ENCODE assay signal across 15 mouse cellular contexts in genomic region chr2:93141329-93141728, GRCm38 (mm10). TPM values are rescaled to one million over a fixed set of nuclear protein-coding genes. Genes with fewer than 3 reads are reported as not detected.
A peak's percentile ranks its signal among the peaks of the same experiment; 100 is the strongest.
DNase-seq lines count a peak whose midpoint lies in the region; ATAC-seq and TF ChIP-seq lines count a peak whose summit lies in the region.
"Had no signal": no experiment of that assay in that cellular context is flagged by ENCODE, and none has a peak within 500 bp of the region (broad histone marks: within the 10 kb centered on the region; RNA-seq: fewer than 3 reads in every experiment).

No protein-coding gene starts in this region.

- no peaks in the 10 kb centered on the region for H3K36me3 ChIP-seq in embryonic facial prominence, embryonic 14.5 days (ENCODE audit: control insufficient read depth, insufficient read depth, low read length)
- H3K36me3 ChIP-seq in embryonic facial prominence, embryonic 10.5 days (replicated peaks): no peaks in the 10 kb centered on the region
- H3K36me3 ChIP-seq in midbrain, embryonic 13.5 days: no peaks in the 10 kb centered on the region
- H3K36me3 ChIP-seq in midbrain, embryonic 14.5 days (ENCODE audit: control insufficient read depth, insufficient read depth, low read length): no peaks in the 10 kb centered on the region
- no peaks in the 10 kb centered on the region for H3K36me3 ChIP-seq in forebrain, embryonic 14.5 days (ENCODE audit: control insufficient read depth, insufficient read depth, low read length)
- no peaks in the 10 kb centered on the region for H3K36me3 ChIP-seq in myocyte (ENCODE audit: control insufficient read depth, insufficient read depth)
- H3K36me3 ChIP-seq: liver, embryonic 12.5 days had no signal

- no peak overlapping the region for H3ac ChIP-seq in myocyte (ENCODE audit: control insufficient read depth, insufficient read length)

- H3K4me3 ChIP-seq in embryonic facial prominence, embryonic 14.5 days (ENCODE audit: low read depth, low read length): no peak overlapping the region
- no peak overlapping the region for H3K4me3 ChIP-seq in embryonic facial prominence, embryonic 10.5 days
- H3K4me3 ChIP-seq in midbrain, embryonic 13.5 days (replicated peaks): no peak overlapping the region
- H3K4me3 ChIP-seq in midbrain, embryonic 14.5 days (replicated peaks; ENCODE audit: low read depth, low read length): no peak overlapping the region
- no peak overlapping the region for H3K4me3 ChIP-seq in forebrain, embryonic 14.5 days (ENCODE audit: low read depth, low read length)
- H3K4me3 ChIP-seq in myocyte: no peak overlapping the region
- H3K4me3 ChIP-seq: liver, embryonic 12.5 days had no signal

- no peaks in the 10 kb centered on the region for H3K4me1 ChIP-seq in embryonic facial prominence, embryonic 14.5 days (ENCODE audit: control insufficient read depth, insufficient read depth, low read length)
- H3K4me1 ChIP-seq in embryonic facial prominence, embryonic 10.5 days: peaks cover 6% of the 10 kb centered on the region; the same call in 1 of the 2 replicates
- H3K4me1 ChIP-seq in midbrain, embryonic 13.5 days (replicated peaks): peaks cover 15% of the 10 kb centered on the region; the same call in 1 of the 2 replicates
- H3K4me1 ChIP-seq in midbrain, embryonic 14.5 days (ENCODE audit: control insufficient read depth, insufficient read depth, low read length): 0 out of 2 replicates have a peak, but pooled peaks cover 1% of the 10 kb centered on the region
- no peaks in the 10 kb centered on the region for H3K4me1 ChIP-seq in forebrain, embryonic 14.5 days (ENCODE audit: control insufficient read depth, insufficient read depth, low read length)
- H3K4me1 ChIP-seq: liver, embryonic 12.5 days had no signal

- no peaks in the 10 kb centered on the region for H3K27me3 ChIP-seq in embryonic facial prominence, embryonic 14.5 days (replicated peaks; ENCODE audit: control insufficient read depth, insufficient read depth, low read length)
- no peaks in the 10 kb centered on the region for H3K27me3 ChIP-seq in embryonic facial prominence, embryonic 10.5 days (replicated peaks; ENCODE audit: low read depth, poor library complexity, severe bottlenecking)
- H3K27me3 ChIP-seq in midbrain, embryonic 13.5 days: no peaks in the 10 kb centered on the region
- H3K27me3 ChIP-seq in midbrain, embryonic 14.5 days (ENCODE audit: control insufficient read depth, insufficient read depth, low read length): no peaks in the 10 kb centered on the region
- no peaks in the 10 kb centered on the region for H3K27me3 ChIP-seq in forebrain, embryonic 14.5 days (replicated peaks; ENCODE audit: control insufficient read depth, insufficient read depth, low read length)
- peaks cover 17% of the 10 kb centered on the region for H3K27me3 ChIP-seq in myocyte (ENCODE audit: control insufficient read depth, insufficient read depth, insufficient read length)
- H3K27me3 ChIP-seq: liver, embryonic 12.5 days had no signal

- H3K4me2 ChIP-seq in embryonic facial prominence, embryonic 14.5 days (ENCODE audit: low read depth, low read length): no peak overlapping the region
- no peak overlapping the region for H3K4me2 ChIP-seq in midbrain, embryonic 13.5 days (replicated peaks)
- no peak overlapping the region for H3K4me2 ChIP-seq in midbrain, embryonic 14.5 days (ENCODE audit: low read length)
- no peak overlapping the region for H3K4me2 ChIP-seq in forebrain, embryonic 14.5 days (ENCODE audit: low read length)
- H3K4me2 ChIP-seq in myocyte (ENCODE audit: low read depth): no peak overlapping the region
- H3K4me2 ChIP-seq: liver, embryonic 12.5 days had no signal

- no peaks in the 10 kb centered on the region for H3K9me3 ChIP-seq in embryonic facial prominence, embryonic 14.5 days (ENCODE audit: control insufficient read depth, low read length)
- H3K9me3 ChIP-seq in embryonic facial prominence, embryonic 10.5 days: no peaks in the 10 kb centered on the region
- no peaks in the 10 kb centered on the region for H3K9me3 ChIP-seq in midbrain, embryonic 13.5 days
- no peaks in the 10 kb centered on the region for H3K9me3 ChIP-seq in midbrain, embryonic 14.5 days (ENCODE audit: control insufficient read depth, low read length)
- H3K9me3 ChIP-seq in forebrain, embryonic 14.5 days (replicated peaks; ENCODE audit: control insufficient read depth, low read length): no peaks in the 10 kb centered on the region
- H3K9me3 ChIP-seq: liver, embryonic 12.5 days had no signal

- peak; percentile 41; the same call in 1 of the 2 replicates for ATAC-seq in embryonic facial prominence, embryonic 14.5 days (ENCODE audit: low read depth)
- ATAC-seq in midbrain, embryonic 13.5 days: peak; percentile 45; the same call in 1 of the 2 replicates
- no peak for ATAC-seq in midbrain, embryonic 14.5 days (ENCODE audit: low FRiP score, low TSS enrichment)
- ATAC-seq in forebrain, embryonic 14.5 days: no peak
- ATAC-seq: liver, embryonic 12.5 days had no signal

- H3K79me2 ChIP-seq in myocyte (ENCODE audit: control insufficient read depth, insufficient read depth): no peaks in the 10 kb centered on the region

- H3K9ac ChIP-seq in embryonic facial prominence, embryonic 14.5 days (ENCODE audit: low read depth, low read length): no peak overlapping the region
- no peak overlapping the region for H3K9ac ChIP-seq in midbrain, embryonic 13.5 days (replicated peaks)
- H3K9ac ChIP-seq in midbrain, embryonic 14.5 days (replicated peaks; ENCODE audit: low read length): no peak overlapping the region
- no peak overlapping the region for H3K9ac ChIP-seq in forebrain, embryonic 14.5 days (ENCODE audit: low read length)
- H3K9ac ChIP-seq: liver, embryonic 12.5 days had no signal

- TF ChIP-seq POLR2A in myocyte (IDR thresholded peaks at IDR 0.05; ENCODE audit: insufficient read length, low read depth): no peak

- DNase-seq in embryonic facial prominence, embryonic 14.5 days (ENCODE audit: low spot score): no peak
- DNase-seq in embryonic facial prominence, embryonic 10.5 days (ENCODE audit: low spot score): no peak
- no peak for DNase-seq in midbrain, embryonic 14.5 days
- DNase-seq in forebrain, embryonic 14.5 days (ENCODE audit: low spot score): peak; percentile 35
- DNase-seq in T-cell, adult 2 months (ENCODE audit: low spot score): no peak
- no peak for DNase-seq in right cerebral cortex, postnatal 14 days
- DNase-seq: adrenal gland, postnatal 25 days; B cell, adult 2 months; heart, adult 18-20 months; heart, postnatal 14 days; kidney, adult 18-20 months; lung, postnatal 36 days had no signal

- 62% methylated on average over 3 of the region's 3 CpGs for WGBS in embryonic facial prominence, embryonic 14.5 days
- WGBS in embryonic facial prominence, embryonic 10.5 days: 84% methylated on average over 3 of the region's 3 CpGs
- 75% methylated on average over 3 of the region's 3 CpGs for WGBS in midbrain, embryonic 13.5 days
- WGBS in midbrain, embryonic 14.5 days: 61% methylated on average over 3 of the region's 3 CpGs
- WGBS in forebrain, embryonic 14.5 days: 70% methylated on average over 3 of the region's 3 CpGs

- H3K27ac ChIP-seq in embryonic facial prominence, embryonic 14.5 days (replicated peaks; ENCODE audit: low read depth, low read length): no peak overlapping the region
- H3K27ac ChIP-seq in embryonic facial prominence, embryonic 10.5 days (replicated peaks): no peak overlapping the region
- H3K27ac ChIP-seq in midbrain, embryonic 13.5 days: no peak overlapping the region
- H3K27ac ChIP-seq in midbrain, embryonic 14.5 days (replicated peaks; ENCODE audit: low read depth, low read length): no peak overlapping the region
- H3K27ac ChIP-seq in forebrain, embryonic 14.5 days (ENCODE audit: low read depth, low read length): 0 out of 2 replicates have a peak overlapping the region, but pooled peaks have one; percentile 9
- H3K27ac ChIP-seq: liver, embryonic 12.5 days had no signal

TF ChIP-seq in myocyte, 11 proteins besides CTCF, POLR2A, EP300 and RAD21:
- TF ChIP-seq MYOD1 (IDR thresholded peaks at IDR 0.05; ENCODE audit: control insufficient read depth in 1 of 3, insufficient read length in 2 of 3, low read depth in 2 of 3) (peak in 2 of 3 experiments; percentile 26 to 46), MAX (IDR thresholded peaks at IDR 0.05; ENCODE audit: low read depth) (no peak), TCF3 (IDR thresholded peaks at IDR 0.05; ENCODE audit: insufficient read length, low read depth) (peak; percentile 45), MYOG (IDR thresholded peaks at IDR 0.05; ENCODE audit: control insufficient read depth in 1 of 3, insufficient read depth in 1 of 3, insufficient read length in 2 of 3, low read depth in 2 of 3) (peak in 2 of 3 experiments; percentile 72 to 75)

RNA-seq across cellular contexts. Expression of gene Trp53i11, which starts 46.0 kb away (rescaled TPM):
- polyA plus RNA-seq in embryonic facial prominence, embryonic 14.5 days (2014; fragmentation: Nextera tagmentation; extraction: Ambion mirVana): 33.6 and 37.5 TPM in 2 replicates
- polyA plus RNA-seq in embryonic facial prominence, embryonic 10.5 days (2016; fragmentation: Nextera tagmentation; extraction: Ambion mirVana): 72.5 and 95.2 TPM in 2 replicates
- polyA plus RNA-seq in midbrain, embryonic 13.5 days (2015; fragmentation: Nextera tagmentation; extraction: Ambion mirVana): 136 and 138 TPM in 2 replicates
- polyA plus RNA-seq in midbrain, embryonic 14.5 days (2014; fragmentation: Nextera tagmentation; extraction: Ambion mirVana): 122 and 165 TPM in 2 replicates
- 95.8 and 113 TPM in 2 replicates for polyA plus RNA-seq in forebrain, embryonic 14.5 days (2014; fragmentation: Nextera tagmentation; extraction: Ambion mirVana)
- 0.65 TPM for polyA plus RNA-seq in myocyte (2012; fragmentation: generic; extraction: Trizol)

Comparison
In these comparisons a context has a peak if more than half of its experiments do, and no peak if none do; other contexts are left out.
1. ATAC-seq: peak in embryonic facial prominence, embryonic 14.5 days (single experiment) and midbrain, embryonic 13.5 days (single experiment); none in midbrain, embryonic 14.5 days (single experiment) and forebrain, embryonic 14.5 days (single experiment).
2. RNA of gene Trp53i11, which starts 46.0 kb away (polyA plus RNA-seq): 122 to 165 TPM in midbrain, embryonic 14.5 days, 136 to 138 TPM in midbrain, embryonic 13.5 days, 95.8 to 113 TPM in forebrain, embryonic 14.5 days, 72.5 to 95.2 TPM in embryonic facial prominence, embryonic 10.5 days and 33.6 to 37.5 TPM in embryonic facial prominence, embryonic 14.5 days; 0.65 TPM in myocyte (single experiment); every median in the first group is over 10 times any median in the second.